Mouse (Mus musculus): ENCODE data around the gene Tsc22d3. TPM values are rescaled to one million over a fixed set of nuclear protein-coding genes. Genes with fewer than 3 reads are reported as not detected.

Tsc22d3 gene
- polyA plus RNA-seq, 1 experiment from 2014 or later, result 137 TPM

- no peaks in the 10 kb centered on the region for H3K36me3 ChIP-seq (replicated peaks; ENCODE audit: control insufficient read depth, insufficient read depth, low read depth, low read length)
- ATAC-seq (replicated peaks; ENCODE audit: insufficient number of reproducible peaks, low FRiP score, low TSS enrichment, low read depth) (no peak; the same call in 1 of the 2 replicates), DNase-seq (ENCODE audit: low spot score) (no peak)
- peak overlapping the region; percentile 42 for H3K4me3 ChIP-seq (ENCODE audit: low read depth, low read length)
- H3K4me1 ChIP-seq (ENCODE audit: control insufficient read depth, insufficient read depth, low read length), result no peaks in the 10 kb centered on the region
- no peak overlapping the region for H3K9ac ChIP-seq (replicated peaks; ENCODE audit: low read length)
- H3K4me2 ChIP-seq (ENCODE audit: low read depth, low read length), result peak overlapping the region; percentile 84
- WGBS, result 25% methylated on average over 68 of the region's 78 CpGs
- no peaks in the 10 kb centered on the region for H3K9me3 ChIP-seq (replicated peaks; ENCODE audit: control insufficient read depth, low read length)
- no peak overlapping the region for H3K27ac ChIP-seq (replicated peaks; ENCODE audit: low read depth, low read length)
- peaks cover 18% of the 10 kb centered on the region for H3K27me3 ChIP-seq (ENCODE audit: control insufficient read depth, insufficient read depth, low read length)
These were observed 674 bp downstream of the Tsc22d3 start for GRCm38 (mm10) chrX:140599561-140600409.

DNA sequence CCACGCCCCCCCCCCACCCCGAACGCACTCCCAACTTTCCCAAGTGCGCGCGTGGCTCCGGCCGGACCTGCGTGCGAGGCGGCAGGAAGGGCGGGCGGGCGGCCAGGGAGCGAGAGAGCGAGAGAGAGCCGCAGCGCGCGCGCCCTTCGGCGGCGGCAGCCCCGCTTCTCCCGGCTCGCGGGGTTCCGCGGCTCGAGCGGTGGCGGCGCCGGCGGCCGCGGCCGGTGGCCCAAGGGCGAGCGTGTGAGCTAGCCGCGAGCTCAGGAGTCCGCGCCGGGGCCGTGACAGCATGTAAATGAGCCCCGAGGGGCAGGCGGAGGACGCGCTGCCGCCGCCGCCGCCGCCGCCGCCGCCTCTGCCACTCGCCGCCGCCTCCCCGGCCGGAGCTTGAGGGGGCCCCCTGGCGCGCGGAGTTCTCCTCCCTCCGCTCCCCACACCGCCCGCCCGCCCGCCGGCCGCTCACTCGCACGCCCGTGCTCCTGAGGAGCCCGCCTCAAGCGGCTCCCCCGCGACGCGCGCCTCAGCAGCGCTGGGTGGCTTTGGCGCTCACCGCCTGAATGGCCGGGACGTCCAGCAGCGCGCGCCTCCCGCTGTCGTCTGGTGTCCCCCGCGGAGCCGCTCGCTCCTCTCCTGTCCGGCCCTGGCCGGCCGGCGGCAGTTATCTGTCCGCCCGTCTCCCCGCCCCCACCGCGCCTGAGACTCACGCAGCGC, 1.5 kb downstream of the Tsc22d3 start:
- H3K4me3 ChIP-seq (ENCODE audit: low read depth, low read length), result peak overlapping the region; percentile 42
- no peaks in the 10 kb centered on the region for H3K36me3 ChIP-seq (replicated peaks; ENCODE audit: control insufficient read depth, insufficient read depth, low read depth, low read length)
- ATAC-seq (replicated peaks; ENCODE audit: insufficient number of reproducible peaks, low FRiP score, low TSS enrichment, low read depth), result peak; percentile 74
- no peaks in the 10 kb centered on the region for H3K9me3 ChIP-seq (replicated peaks; ENCODE audit: control insufficient read depth, low read length)
- peak; percentile 33 for DNase-seq (ENCODE audit: low spot score)
- 25% methylated on average over 25 of the region's 109 CpGs for WGBS
- H3K27ac ChIP-seq (replicated peaks; ENCODE audit: low read depth, low read length), result no peak overlapping the region
- H3K4me2 ChIP-seq (ENCODE audit: low read depth, low read length), result peak overlapping the region; percentile 84
- no peaks in the 10 kb centered on the region for H3K4me1 ChIP-seq (ENCODE audit: control insufficient read depth, insufficient read depth, low read length)
- no peak overlapping the region for H3K9ac ChIP-seq (replicated peaks; ENCODE audit: low read length)
- H3K27me3 ChIP-seq (ENCODE audit: control insufficient read depth, insufficient read depth, low read length), result peaks cover 18% of the 10 kb centered on the region

DNA sequence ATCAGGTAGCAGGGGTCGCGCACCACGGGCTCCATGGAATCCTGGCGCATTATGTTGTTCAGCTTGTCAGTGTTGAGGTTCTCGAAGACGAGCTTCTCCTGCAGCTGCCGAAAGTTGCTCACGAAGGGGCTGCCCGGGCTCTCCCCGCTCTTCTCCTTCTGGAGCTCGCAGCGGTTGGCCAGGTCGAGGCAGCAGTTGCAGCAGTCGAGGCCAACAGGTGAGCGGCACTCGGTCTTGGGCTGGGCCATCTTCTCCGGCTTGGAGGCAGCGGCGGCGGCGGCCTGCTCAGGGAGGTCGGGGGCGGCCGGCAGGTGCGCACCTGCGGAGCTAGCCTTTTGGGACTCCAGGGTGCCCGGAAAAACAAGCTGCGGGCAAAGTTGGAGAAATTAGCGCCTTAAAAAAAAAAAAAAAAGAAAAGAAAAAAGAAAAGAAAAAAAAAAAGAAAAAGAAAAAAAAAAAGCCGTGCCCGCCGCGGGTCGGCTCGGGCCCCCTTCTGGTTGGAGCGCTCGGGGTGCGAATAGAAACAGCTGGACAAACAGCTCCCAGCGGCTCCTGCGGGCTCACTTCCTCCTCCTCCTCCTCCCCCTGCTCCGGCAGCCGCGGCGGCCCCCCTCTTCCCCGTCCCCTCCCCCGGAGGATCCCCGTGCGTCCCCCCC, 2.1 kb downstream of the Tsc22d3 start:
- ATAC-seq (replicated peaks; ENCODE audit: insufficient number of reproducible peaks, low FRiP score, low TSS enrichment, low read depth), result no peak
- peaks cover 18% of the 10 kb centered on the region for H3K27me3 ChIP-seq (ENCODE audit: control insufficient read depth, insufficient read depth, low read length)
- no peak overlapping the region for H3K9ac ChIP-seq (replicated peaks; ENCODE audit: low read length)

GRCm38 (mm10) chrX:140591176-140591575, 9.3 kb downstream of the Tsc22d3 start:
- Histone ChIP-seq H3K4me2 (ENCODE audit: low read depth, low read length) (no peak overlapping the region), H3K9me3 (replicated peaks; ENCODE audit: control insufficient read depth, low read length) (no peaks in the 10 kb centered on the region), H3K9ac (replicated peaks; ENCODE audit: low read length) (no peak overlapping the region), H3K4me1 (ENCODE audit: control insufficient read depth, insufficient read depth, low read length) (no peaks in the 10 kb centered on the region), H3K27me3 (ENCODE audit: control insufficient read depth, insufficient read depth, low read length) (peaks cover 3% of the 10 kb centered on the region; the same call in 1 of the 2 replicates), H3K27ac (replicated peaks; ENCODE audit: low read depth, low read length) (no peak overlapping the region), H3K4me3 (ENCODE audit: low read depth, low read length) (no peak overlapping the region), H3K36me3 (replicated peaks; ENCODE audit: control insufficient read depth, insufficient read depth, low read depth, low read length) (no peaks in the 10 kb centered on the region)
- DNase-seq (ENCODE audit: low spot score) (no peak), ATAC-seq (replicated peaks; ENCODE audit: insufficient number of reproducible peaks, low FRiP score, low TSS enrichment, low read depth) (no peak)
- WGBS, result 77% methylated on average over 3 of the region's 3 CpGs

More for the DNA sequence above, 2.1 kb downstream of the Tsc22d3 start:
- no peak overlapping the region for H3K27ac ChIP-seq (replicated peaks; ENCODE audit: low read depth, low read length)
- peak; percentile 17 for DNase-seq (ENCODE audit: low spot score)
- H3K4me1 ChIP-seq (ENCODE audit: control insufficient read depth, insufficient read depth, low read length), result no peaks in the 10 kb centered on the region
- peak overlapping the region; percentile 42 for H3K4me3 ChIP-seq (ENCODE audit: low read depth, low read length)
- no peaks in the 10 kb centered on the region for H3K9me3 ChIP-seq (replicated peaks; ENCODE audit: control insufficient read depth, low read length)
- WGBS, result 22% methylated on average over 45 of the region's 48 CpGs
- peak overlapping the region; percentile 84 for H3K4me2 ChIP-seq (ENCODE audit: low read depth, low read length)
- no peaks in the 10 kb centered on the region for H3K36me3 ChIP-seq (replicated peaks; ENCODE audit: control insufficient read depth, insufficient read depth, low read depth, low read length)

DNA sequence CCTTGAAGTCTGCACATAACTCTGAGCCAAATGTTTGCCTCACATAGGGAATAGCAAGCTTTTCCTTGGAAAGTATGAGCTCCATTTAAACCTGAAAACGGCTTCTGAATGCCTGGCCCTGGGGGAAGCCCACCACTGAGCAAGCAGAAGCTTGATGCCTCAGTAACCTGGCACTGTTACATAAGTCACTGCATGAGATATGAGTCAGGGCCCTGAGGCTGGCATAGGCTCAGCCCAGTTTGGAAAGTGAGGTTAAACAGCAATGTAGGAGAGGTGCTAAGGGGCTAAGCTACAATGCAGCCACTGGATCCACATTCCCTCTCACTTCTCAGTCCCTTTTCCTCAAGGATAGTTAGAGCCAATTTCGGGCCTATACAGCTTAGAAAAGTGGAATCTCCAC, 10.3 kb downstream of the Tsc22d3 start:
- no peaks in the 10 kb centered on the region for H3K4me1 ChIP-seq (ENCODE audit: control insufficient read depth, insufficient read depth, low read length)
- DNase-seq (ENCODE audit: low spot score) (no peak), ATAC-seq (replicated peaks; ENCODE audit: insufficient number of reproducible peaks, low FRiP score, low TSS enrichment, low read depth) (no peak)
- peaks cover 5% of the 10 kb centered on the region; the same call in 1 of the 2 replicates for H3K27me3 ChIP-seq (ENCODE audit: control insufficient read depth, insufficient read depth, low read length)
- H3K4me3 ChIP-seq (ENCODE audit: low read depth, low read length), result no peak overlapping the region
- H3K4me2 ChIP-seq (ENCODE audit: low read depth, low read length), result no peak overlapping the region
- 70% methylated on average over 2 of the region's 2 CpGs for WGBS
- no peaks in the 10 kb centered on the region for H3K36me3 ChIP-seq (replicated peaks; ENCODE audit: control insufficient read depth, insufficient read depth, low read depth, low read length)
- H3K9ac ChIP-seq (replicated peaks; ENCODE audit: low read length), result no peak overlapping the region
- H3K27ac ChIP-seq (replicated peaks; ENCODE audit: low read depth, low read length), result no peak overlapping the region
- H3K9me3 ChIP-seq (replicated peaks; ENCODE audit: control insufficient read depth, low read length), result no peaks in the 10 kb centered on the region

GRCm38 (mm10) chrX:140589194-140589751, 11.2 kb downstream of the Tsc22d3 start:
- Histone ChIP-seq H3K9ac (replicated peaks; ENCODE audit: low read length) (no peak overlapping the region), H3K27ac (replicated peaks; ENCODE audit: low read depth, low read length) (no peak overlapping the region), H3K36me3 (replicated peaks; ENCODE audit: control insufficient read depth, insufficient read depth, low read depth, low read length) (no peaks in the 10 kb centered on the region), H3K4me2 (ENCODE audit: low read depth, low read length) (no peak overlapping the region), H3K27me3 (ENCODE audit: control insufficient read depth, insufficient read depth, low read length) (peaks cover 6% of the 10 kb centered on the region; the same call in 1 of the 2 replicates), H3K4me1 (ENCODE audit: control insufficient read depth, insufficient read depth, low read length) (no peaks in the 10 kb centered on the region), H3K9me3 (replicated peaks; ENCODE audit: control insufficient read depth, low read length) (no peaks in the 10 kb centered on the region), H3K4me3 (ENCODE audit: low read depth, low read length) (no peak overlapping the region)
- DNase-seq (ENCODE audit: low spot score) (no peak), ATAC-seq (replicated peaks; ENCODE audit: insufficient number of reproducible peaks, low FRiP score, low TSS enrichment, low read depth) (no peak)
- 79% methylated on average over 4 of the region's 4 CpGs for WGBS

DNA sequence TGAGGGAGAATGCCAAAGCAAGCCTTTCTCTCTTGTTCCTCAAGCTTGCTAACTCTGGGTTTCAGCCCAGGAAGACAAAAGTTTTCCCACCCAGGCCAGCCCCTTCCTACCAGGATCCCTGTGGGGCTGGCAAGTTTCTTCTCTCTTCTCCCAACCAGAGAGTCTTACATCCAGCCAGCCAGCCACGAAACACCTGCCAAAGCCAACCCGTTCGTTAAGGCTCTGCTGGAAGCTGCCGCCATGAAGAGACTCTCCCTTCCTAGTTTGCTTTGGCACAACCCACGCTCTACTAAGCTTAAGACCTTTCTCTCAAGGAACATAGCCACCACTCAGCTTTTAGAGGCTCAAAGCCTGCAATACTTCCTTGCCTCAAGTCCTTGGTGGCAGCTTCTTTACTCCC, 11.9 kb downstream of the Tsc22d3 start:
- Histone ChIP-seq H3K4me1 (ENCODE audit: control insufficient read depth, insufficient read depth, low read length) (no peaks in the 10 kb centered on the region), H3K27me3 (ENCODE audit: control insufficient read depth, insufficient read depth, low read length) (peaks cover 6% of the 10 kb centered on the region; the same call in 1 of the 2 replicates), H3K27ac (replicated peaks; ENCODE audit: low read depth, low read length) (no peak overlapping the region), H3K9ac (replicated peaks; ENCODE audit: low read length) (no peak overlapping the region), H3K36me3 (replicated peaks; ENCODE audit: control insufficient read depth, insufficient read depth, low read depth, low read length) (no peaks in the 10 kb centered on the region), H3K9me3 (replicated peaks; ENCODE audit: control insufficient read depth, low read length) (no peaks in the 10 kb centered on the region), H3K4me3 (ENCODE audit: low read depth, low read length) (no peak overlapping the region), H3K4me2 (ENCODE audit: low read depth, low read length) (no peak overlapping the region)
- DNase-seq (ENCODE audit: low spot score) (no peak), ATAC-seq (replicated peaks; ENCODE audit: insufficient number of reproducible peaks, low FRiP score, low TSS enrichment, low read depth) (no peak)
- 75% methylated on average over 5 of the region's 5 CpGs for WGBS

Measured in embryonic facial prominence, embryonic 11.5 days (tissue).